Mouse (Mus musculus) lung, adult 2 months (tissue): ENCODE data around the gene Mcub. TPM values are rescaled to one million over a fixed set of nuclear protein-coding genes. Genes with fewer than 3 reads are reported as not detected.

Experiments used
- DNase-seq: peaks from one replicate; pipeline ENCODE4 v3.0.0; 2022
- H3K4me1 ChIP-seq: fragments of 200-500 bp; 2 replicates; pipeline ENCODE4 v1.6.1; 2011; ENCODE audit warnings: low read length; ENCODE audit not compliant: control insufficient read depth, insufficient read depth
- H3K4me3 ChIP-seq: fragments of 200-500 bp; replicated peaks from 2 replicates; pipeline ENCODE3; 2011; ENCODE audit warnings: low read depth, mild to moderate bottlenecking, control low read depth, low read length; ENCODE audit errors: extremely low read depth
- CTCF ChIP-seq: fragments of 200-500 bp; IDR thresholded peaks from 2 replicates; pipeline ENCODE4 v1.5.1; 2011; ENCODE audit warnings: mild to moderate bottlenecking, low read length, control low read depth; ENCODE audit not compliant: insufficient read depth
- POLR2A ChIP-seq: fragments of 200-500 bp; IDR thresholded peaks from 2 replicates; pipeline ENCODE4 v1.6.1; 2011; ENCODE audit warnings: low read depth, mild to moderate bottlenecking, control low read depth, low read length, borderline replicate concordance; ENCODE audit errors: extremely low read depth
- WGBS: fragments of 180-500 bp; shearing (Covaris S2); methylation state at CpG from one replicate; pipeline ENCODE4 v1.1.7; 2018; 5-methylcytosine and 5-hydroxymethylcytosine counted together
- polyA plus RNA-seq: library from polyadenylated mRNA; depleted of rRNA; stranded (reverse); fragments of >200 nt; gene quantifications from 2 replicates; pipeline ENCODE4 v1.2.3, GENCODE M21; 2012

Gene Mcub
- polyA plus RNA-seq, 1 experiment = 10.3 TPM

- TF ChIP-seq CTCF = no peak
- TF ChIP-seq POLR2A = peak; percentile 61; the same call in 1 of the 2 replicates
- Histone ChIP-seq H3K4me3 (peak within 1 kb of the TSS; percentile 99), H3K4me1 (peaks cover 4% of the 10 kb centered on the region)
- whole genome bisulfite sequencing = under 1% methylated on average over 34 of the region's 34 CpGs
- peak; percentile 85 for DNase-seq
Observed at GRCm38 (mm10) chr3:129901271-129901809, 68.7 kb downstream of the Mcub start, which contains the start of gene Casp6. Gene Casp6, plus strand, starts transcription at chr3:129901425.

- no peak for DNase-seq
- Histone ChIP-seq H3K4me3 (no peak overlapping the region), H3K4me1 (peaks cover 4% of the 10 kb centered on the region)
- TF ChIP-seq CTCF (no peak), POLR2A (no peak)
- WGBS = 74% methylated on average over 4 of the region's 4 CpGs
Observed at GRCm38 (mm10) chr3:129898886-129899285, 71.1 kb downstream of the Mcub start.

- DNase-seq = no peak
- no peak for TF ChIP-seq POLR2A
- no peak for TF ChIP-seq CTCF
- WGBS = 49% methylated on average over 6 of the region's 6 CpGs
- H3K4me1 ChIP-seq = peaks cover 2% of the 10 kb centered on the region; the same call in 1 of the 2 replicates
- H3K4me3 ChIP-seq = no peak overlapping the region
Observed at GRCm38 (mm10) chr3:129896591-129896990, 73.4 kb downstream of the Mcub start.

DNA sequence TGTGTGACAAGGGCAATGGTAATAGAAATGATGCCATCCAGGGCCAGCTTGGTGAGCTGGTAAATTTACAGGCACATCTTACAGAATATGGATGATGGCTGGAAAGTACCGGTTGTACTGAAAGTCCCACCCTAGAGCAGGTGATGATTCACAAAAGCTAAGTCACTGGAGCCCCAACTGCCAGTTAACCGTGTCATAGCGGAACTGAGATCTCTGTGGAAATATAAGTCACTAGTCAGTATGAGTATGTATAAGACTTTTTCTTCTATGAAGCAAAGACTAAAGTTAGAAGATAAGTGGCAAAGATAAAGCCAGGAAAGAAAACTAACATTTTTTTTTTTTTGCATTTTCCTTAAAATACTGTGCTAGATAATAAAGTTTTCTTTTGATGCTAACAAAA, 76.9 kb downstream of the Mcub start:
- no peak overlapping the region for H3K4me3 ChIP-seq
- H3K4me1 ChIP-seq = no peaks in the 10 kb centered on the region
- DNase-seq = no peak
- no peak for TF ChIP-seq CTCF
- TF ChIP-seq POLR2A = no peak
- WGBS = 96% methylated on average over 3 of the region's 3 CpGs

GRCm38 (mm10) chr3:129892003-129892402, 78.0 kb downstream of the Mcub start:
- H3K4me1 ChIP-seq = no peaks in the 10 kb centered on the region
- TF ChIP-seq CTCF = no peak
- TF ChIP-seq POLR2A = no peak
- DNase-seq = no peak
- H3K4me3 ChIP-seq = no peak overlapping the region
- WGBS = 79% methylated on average over 5 of the region's 5 CpGs

GRCm38 (mm10) chr3:129887779-129888517, 82.1 kb downstream of the Mcub start:
- WGBS = 67% methylated on average over 13 of the region's 13 CpGs
- Histone ChIP-seq H3K4me1 (no peaks in the 10 kb centered on the region), H3K4me3 (no peak overlapping the region)
- no peak for DNase-seq
- TF ChIP-seq CTCF (no peak), POLR2A (no peak)

- TF ChIP-seq CTCF (no peak), POLR2A (no peak)
- WGBS = 79% methylated on average over 5 of the region's 5 CpGs
- no peak for DNase-seq
- no peak overlapping the region for H3K4me3 ChIP-seq
- no peaks in the 10 kb centered on the region for H3K4me1 ChIP-seq
Observed at GRCm38 (mm10) chr3:129886430-129886829, 83.6 kb downstream of the Mcub start.

- no peak overlapping the region for H3K4me3 ChIP-seq
- TF ChIP-seq CTCF = no peak
- TF ChIP-seq POLR2A = no peak
- no peak for DNase-seq
- WGBS = 73% methylated on average over 9 of the region's 9 CpGs
- no peaks in the 10 kb centered on the region for H3K4me1 ChIP-seq
Observed at GRCm38 (mm10) chr3:129885577-129885976, 84.4 kb downstream of the Mcub start.

DNA sequence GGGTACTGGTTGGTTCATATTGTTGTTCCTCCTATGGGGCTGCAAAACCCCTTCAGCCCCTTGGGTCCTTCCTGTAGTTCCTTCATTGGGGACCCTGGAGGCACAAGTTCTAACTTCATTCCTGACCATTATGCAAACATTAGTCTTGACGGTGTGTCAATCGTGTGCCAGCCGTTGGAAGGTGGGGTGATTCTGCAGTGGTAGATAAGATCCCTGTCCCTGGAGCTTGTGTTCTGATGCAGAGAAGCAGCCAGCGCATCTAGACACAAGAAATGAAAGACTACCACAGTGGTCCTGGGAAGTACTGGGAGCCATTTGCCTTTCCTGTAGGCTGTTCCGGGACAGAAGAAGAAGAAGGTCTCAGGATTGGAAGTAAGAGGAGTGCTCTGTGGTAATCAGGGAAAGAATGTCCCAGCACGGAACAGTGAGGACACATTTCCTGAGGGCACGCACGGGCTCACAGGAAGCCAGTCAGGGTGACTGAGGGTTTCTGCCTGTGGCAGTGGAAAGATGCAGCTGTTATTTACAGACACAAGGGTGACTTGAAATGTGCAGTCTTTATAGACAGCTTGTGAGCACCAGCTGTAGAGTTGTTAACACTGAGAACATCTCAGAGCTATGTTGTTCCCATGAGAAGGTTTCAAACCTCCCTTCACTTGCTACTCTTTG, 88.9 kb downstream of the Mcub start:
- no peak for DNase-seq
- Histone ChIP-seq H3K4me3 (no peak overlapping the region), H3K4me1 (no peaks in the 10 kb centered on the region)
- TF ChIP-seq CTCF = no peak
- no peak for TF ChIP-seq POLR2A
- WGBS = 51% methylated on average over 8 of the region's 8 CpGs

DNA sequence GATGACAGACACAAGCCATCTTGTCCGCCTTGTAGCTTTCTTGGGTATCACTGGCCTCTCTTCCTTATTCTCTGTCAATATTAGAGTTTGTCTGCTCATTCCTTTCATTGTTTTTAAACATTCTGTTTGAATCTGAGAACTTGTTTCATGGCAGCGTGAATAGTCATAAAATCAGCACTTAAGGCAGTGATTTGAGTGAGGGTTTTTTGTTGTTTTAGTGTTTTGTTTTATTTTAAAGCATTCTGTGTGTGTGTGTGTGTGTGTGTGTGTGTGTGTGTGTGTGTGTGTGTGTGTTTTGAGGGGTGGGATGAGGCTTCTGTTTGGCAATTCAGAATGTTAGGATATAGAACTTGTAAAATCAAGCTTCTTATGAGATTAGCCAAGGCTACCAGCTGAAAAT, 90.1 kb downstream of the Mcub start:
- TF ChIP-seq POLR2A = no peak
- TF ChIP-seq CTCF = no peak
- H3K4me1 ChIP-seq = no peaks in the 10 kb centered on the region
- H3K4me3 ChIP-seq = no peak overlapping the region
- 74% methylated on average over 2 of the region's 2 CpGs for WGBS
- DNase-seq = no peak
